Mouse (Mus musculus): ENCODE data around the gene Plppr2.

The Plppr2 gene

GRCm38 (mm10) chr9:21962010-21962409, 25.2 kb downstream of the Plppr2 start:
- DNase-seq = no peak

- peak; percentile 77 for DNase-seq
Measured at GRCm38 (mm10) chr9:21962416-21963059, 25.7 kb downstream of the Plppr2 start.

- no peak for DNase-seq
Measured at GRCm38 (mm10) chr9:21963417-21963816, 26.6 kb downstream of the Plppr2 start, which contains the start of gene Epor. TSS of gene Epor (minus strand) at chr9:21963506.

GRCm38 (mm10) chr9:21968883-21969282, 32.0 kb downstream of the Plppr2 start:
- no peak for DNase-seq

- no peak for DNase-seq
Measured at GRCm38 (mm10) chr9:21969304-21969703, 32.5 kb downstream of the Plppr2 start.

GRCm38 (mm10) chr9:21976626-21977175, 39.9 kb downstream of the Plppr2 start:
- DNase-seq = no peak

GRCm38 (mm10) chr9:21977331-21977730, 40.5 kb downstream of the Plppr2 start:
- DNase-seq = no peak

GRCm38 (mm10) chr9:21977972-21978371, 41.1 kb downstream of the Plppr2 start:
- DNase-seq = no peak

GRCm38 (mm10) chr9:21978398-21979128, 41.7 kb downstream of the Plppr2 start:
- no peak for DNase-seq

GRCm38 (mm10) chr9:21983911-21984310, 47.1 kb downstream of the Plppr2 start:
- DNase-seq = no peak

- peak; percentile 79 for DNase-seq
Measured at GRCm38 (mm10) chr9:21987592-21988342, 50.9 kb downstream of the Plppr2 start.

GRCm38 (mm10) chr9:21988421-21989101, 51.7 kb downstream of the Plppr2 start:
- DNase-seq = peak; percentile 80

- peak; percentile 81 for DNase-seq
Measured at GRCm38 (mm10) chr9:21989230-21990110, 52.6 kb downstream of the Plppr2 start, which contains the start of gene Rgl3. TSS of gene Rgl3 (minus strand) at chr9:21989446.

GRCm38 (mm10) chr9:21992227-21992626, 55.4 kb downstream of the Plppr2 start:
- no peak for DNase-seq

GRCm38 (mm10) chr9:21996178-21996867, 59.5 kb downstream of the Plppr2 start:
- peak; percentile 28 for DNase-seq
